Mouse (Mus musculus): ENCODE data around the gene Vmn2r52. TPM values are rescaled to one million over a fixed set of nuclear protein-coding genes. Genes with fewer than 3 reads are reported as not detected.

Vmn2r52 gene
- not detected in 2 replicates for polyA plus RNA-seq (2012; rRNA removed)

GRCm38 (mm10) chr7:10176473-10176872, at the start of gene Vmn2r52:
Gene Vmn2r52, minus strand, starts transcription at chr7:10176573.

GRCm38 (mm10) chr7:10105641-10106040, 70.7 kb downstream of the Vmn2r52 start, which contains the start of gene Vmn2r51:
Gene Vmn2r51, minus strand, starts transcription at chr7:10105741.

Other genes with a start within 250 kb of the Vmn2r52 start
- gene Vmn2r48, start 223.0 kb downstream of the Vmn2r52 start, polyA plus RNA-seq (2012; rRNA removed) = not detected in 2 replicates
- not detected in 2 replicates for gene Vmn2r49, start 184.3 kb downstream of the Vmn2r52 start, polyA plus RNA-seq (2012; rRNA removed)
- gene Vmn2r50, start 123.3 kb downstream of the Vmn2r52 start, polyA plus RNA-seq (2012; rRNA removed) = not detected in 2 replicates
- gene Vmn2r51, start 70.8 kb downstream of the Vmn2r52 start, polyA plus RNA-seq (2012; rRNA removed) = not detected in 2 replicates
- gene Vmn1r66, start 101.4 kb upstream of the Vmn2r52 start, polyA plus RNA-seq (2012; rRNA removed) = not detected in 2 replicates

All from liver, embryonic 14 days (tissue).